Mouse (Mus musculus) lung, postnatal 14 days (tissue): ENCODE measurements around the gene Olfr429.
"Not testable (repeated sequence)": the region's sequence is repeated elsewhere in the genome, so short reads cannot be mapped to it uniquely, and the experiment has no call there.

ENCODE experiments used
- DNase-seq: peaks from one replicate; pipeline ENCODE4 v3.0.0; 2021

The Olfr429 gene

DNA sequence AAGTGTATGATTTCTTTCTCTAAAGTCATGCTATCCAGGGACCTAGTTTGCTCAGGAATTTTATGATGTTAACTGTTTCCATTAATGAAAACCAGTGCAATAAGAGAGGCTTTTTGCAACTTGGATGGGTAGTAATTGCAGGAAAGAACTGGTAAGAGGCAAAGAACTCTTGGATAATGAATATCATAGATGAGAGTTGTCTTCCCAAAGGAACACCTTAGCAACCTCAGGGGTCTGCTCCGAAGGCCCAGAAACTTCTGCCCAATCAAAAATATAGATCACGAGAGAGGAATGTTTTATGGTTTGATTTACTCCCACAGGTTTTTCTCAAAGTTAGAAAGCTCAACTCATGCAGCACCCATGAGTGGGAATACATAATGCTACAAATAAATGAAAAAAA is at the start of gene Olfr429:
Olfr429 (plus strand) TSS at position 301 of the 400 bp plus-strand sequence.
- no peak for DNase-seq

- no peak for DNase-seq
These were observed 48.3 kb upstream of the Olfr429 start for GRCm38 (mm10) chr1:174035841-174036240.

DNA sequence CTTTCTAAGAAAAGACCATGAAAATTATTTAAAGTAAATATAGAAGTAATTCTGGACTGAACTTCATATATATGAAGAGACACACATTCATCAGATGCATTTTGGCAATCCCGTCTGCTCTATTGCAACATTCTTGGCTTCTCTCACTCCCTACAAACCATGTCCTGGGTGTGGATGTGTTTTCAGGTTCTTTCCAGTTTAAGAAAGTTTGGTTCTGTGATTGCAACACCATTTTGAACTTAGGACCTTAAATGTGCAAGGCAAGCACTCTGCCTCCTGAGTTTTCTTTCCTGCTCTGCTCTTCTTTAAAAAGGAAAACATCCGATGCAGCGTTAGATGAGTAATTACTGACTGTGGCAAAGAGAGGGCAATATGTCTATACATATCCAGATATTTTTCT is 45.7 kb upstream of the Olfr429 start:
- DNase-seq: no peak

- DNase-seq: peak; percentile 71
These were observed 43.5 kb upstream of the Olfr429 start, which contains the start of gene Olfr433 for GRCm38 (mm10) chr1:174040523-174041177. Olfr433 (plus strand) TSS chr1:174040705.

DNA sequence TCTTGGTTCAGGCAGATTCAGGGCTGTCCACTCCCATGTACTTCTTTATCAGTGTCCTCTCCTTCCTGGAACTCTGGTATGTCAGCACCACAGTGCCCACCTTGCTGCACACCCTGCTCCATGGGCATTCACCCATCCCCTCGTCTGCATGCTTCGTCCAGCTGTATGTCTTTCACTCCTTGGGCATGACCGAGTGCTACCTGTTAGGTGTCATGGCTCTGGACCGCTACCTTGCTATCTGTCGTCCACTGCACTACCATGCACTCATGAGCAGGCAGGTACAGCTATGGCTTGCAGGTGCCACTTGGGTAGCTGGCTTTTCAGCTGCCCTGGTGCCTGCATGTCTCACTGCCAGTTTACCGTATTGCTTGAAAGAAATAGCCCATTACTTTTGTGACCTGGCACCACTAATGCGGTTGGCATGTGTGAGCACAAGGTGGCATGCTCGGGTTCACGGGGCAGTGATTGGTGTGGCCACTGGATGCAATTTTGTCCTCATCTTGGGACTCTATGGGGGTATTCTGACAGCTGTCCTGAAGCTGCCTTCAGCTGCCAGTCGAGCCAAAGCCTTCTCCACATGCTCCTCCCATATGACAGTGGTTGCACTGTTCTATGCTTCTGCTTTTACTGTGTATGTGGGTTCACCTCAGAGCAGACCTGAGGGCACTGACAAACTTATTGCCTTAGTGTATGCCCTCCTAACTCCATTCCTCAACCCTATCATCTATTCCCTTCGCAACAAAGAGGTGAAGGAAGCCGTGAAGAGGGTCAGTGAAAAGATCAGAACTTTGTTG is 41.8 kb upstream of the Olfr429 start:
- DNase-seq: not testable (repeated sequence)

DNA sequence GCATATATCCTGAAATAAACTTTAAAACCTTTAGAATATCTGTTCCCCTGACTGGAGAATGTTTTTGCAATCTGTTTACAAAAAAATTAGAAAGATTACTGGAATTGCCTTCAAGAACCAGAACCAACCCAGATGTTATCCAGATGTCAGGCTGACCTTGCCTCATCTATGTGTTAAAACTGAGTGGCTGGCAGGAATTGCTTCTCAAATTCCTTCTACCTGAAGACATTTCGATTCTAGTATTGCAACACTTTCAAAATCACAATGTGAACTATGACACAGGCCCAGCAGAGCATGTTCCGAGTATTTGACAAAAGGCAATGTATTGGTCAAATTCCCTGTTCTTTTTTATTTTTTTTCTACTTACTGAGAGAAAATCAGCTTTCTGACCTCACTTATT is 39.7 kb upstream of the Olfr429 start:
- DNase-seq: no peak

GRCm38 (mm10) chr1:174048227-174048626 is 35.9 kb upstream of the Olfr429 start:
- DNase-seq: not testable (repeated sequence)

GRCm38 (mm10) chr1:174048893-174049292 is 35.2 kb upstream of the Olfr429 start, which contains the start of gene Olfr432:
Olfr432 (plus strand) TSS chr1:174049205.
- no peak for DNase-seq

DNA sequence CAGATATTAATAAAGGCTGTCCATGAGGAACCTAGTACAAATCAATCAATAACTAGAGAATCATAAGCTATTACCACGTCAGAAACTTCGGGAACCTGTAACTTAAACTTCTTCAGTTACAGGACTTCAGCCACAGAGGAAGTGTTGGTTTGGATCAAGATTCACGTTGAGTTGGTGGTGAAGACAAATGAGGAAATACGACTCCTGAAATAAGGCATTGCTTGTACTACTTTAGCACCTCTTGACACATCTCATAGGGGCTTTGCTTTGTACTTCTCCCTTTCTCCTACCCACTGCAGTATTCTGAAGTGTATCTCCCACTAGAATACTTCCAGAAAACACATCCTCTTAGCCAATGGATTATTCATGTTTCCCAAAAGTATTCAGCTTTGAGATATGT is 34.8 kb upstream of the Olfr429 start:
- not testable (repeated sequence) for DNase-seq

DNA sequence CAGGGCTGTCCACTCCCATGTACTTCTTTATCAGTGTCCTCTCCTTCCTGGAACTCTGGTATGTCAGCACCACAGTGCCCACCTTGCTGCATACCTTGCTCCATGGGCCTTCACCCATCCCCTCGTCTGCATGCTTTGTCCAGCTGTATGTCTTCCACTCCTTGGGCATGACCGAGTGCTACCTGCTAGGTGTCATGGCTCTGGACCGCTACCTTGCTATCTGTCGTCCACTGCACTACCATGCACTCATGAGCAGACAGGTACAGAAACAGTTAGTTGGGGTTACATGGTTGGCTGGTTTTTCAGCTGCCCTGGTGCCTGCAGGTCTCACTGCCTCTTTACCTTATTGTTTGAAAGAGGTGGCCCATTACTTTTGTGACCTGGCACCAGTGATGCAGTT is 33.6 kb upstream of the Olfr429 start:
- no peak for DNase-seq

- DNase-seq: no peak
These were observed 32.6 kb upstream of the Olfr429 start for GRCm38 (mm10) chr1:174051515-174051914.

GRCm38 (mm10) chr1:174051931-174052536 is 32.1 kb upstream of the Olfr429 start:
- no peak for DNase-seq

GRCm38 (mm10) chr1:174052981-174053380 is 31.1 kb upstream of the Olfr429 start:
- DNase-seq: no peak

- DNase-seq: no peak
These were observed 28.9 kb upstream of the Olfr429 start for GRCm38 (mm10) chr1:174055248-174055647.

GRCm38 (mm10) chr1:174066305-174066704 is 17.8 kb upstream of the Olfr429 start, which contains the start of gene Olfr430:
Olfr430 (plus strand) TSS chr1:174066605.
- DNase-seq: no peak

GRCm38 (mm10) chr1:174096591-174096990 is 12.5 kb downstream of the Olfr429 start, which contains the start of gene Olfr427:
Olfr427 (plus strand) TSS chr1:174096891.
- DNase-seq: no peak

GRCm38 (mm10) chr1:174103735-174104134 is 19.6 kb downstream of the Olfr429 start:
- no peak for DNase-seq

- no peak for DNase-seq
These were observed 36.9 kb downstream of the Olfr429 start, which contains the start of gene Olfr231 for GRCm38 (mm10) chr1:174121062-174121461. Olfr231 (minus strand) TSS chr1:174121162.

DNA sequence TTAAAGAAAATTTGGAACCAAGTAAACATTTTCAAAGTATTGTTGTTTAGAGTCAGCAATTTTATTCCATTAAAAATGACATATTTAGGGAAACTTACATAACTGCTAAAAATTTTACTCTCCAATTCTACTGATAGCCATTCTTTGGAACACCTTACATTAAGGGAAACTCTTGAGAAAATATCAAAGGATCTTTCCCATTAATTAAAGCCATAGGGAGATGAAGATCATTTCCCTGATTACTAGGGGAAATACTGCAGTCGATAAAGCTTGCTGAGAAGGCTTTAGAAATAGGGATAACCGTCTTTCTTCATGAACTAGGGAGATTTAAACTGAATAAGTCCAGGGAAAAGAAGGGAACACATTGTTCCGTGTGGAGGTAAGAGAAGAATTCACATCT is 47.1 kb downstream of the Olfr429 start, which contains the start of gene Olfr424:
Olfr424 (plus strand) TSS at position 301 of the 400 bp plus-strand sequence.
- no peak for DNase-seq

GRCm38 (mm10) chr1:174131999-174132398 is 47.9 kb downstream of the Olfr429 start:
- no peak for DNase-seq
